Mouse (Mus musculus): ENCODE measurements around the gene Sprtn. TPM values are rescaled to one million over a fixed set of nuclear protein-coding genes. Genes with fewer than 3 reads are reported as not detected.
A peak's percentile ranks its signal among the peaks of the same experiment; 100 is the strongest.

The Sprtn gene
- 7.3 and 8.1 TPM in 2 replicates for polyA plus RNA-seq (2015; fragmentation: Nextera tagmentation; extraction: Ambion mirVana)

- WGBS, result under 1% methylated on average over 114 of the region's 114 CpGs
- H3K9me3 ChIP-seq (replicated peaks), result no peaks in the 10 kb centered on the region
- peak within 1 kb of the TSS; percentile 85 for H3K27ac ChIP-seq (replicated peaks)
- H3K4me1 ChIP-seq, result peaks cover 55% of the 10 kb centered on the region
- H3K36me3 ChIP-seq, result peaks cover 52% of the 10 kb centered on the region
- no peaks in the 10 kb centered on the region for H3K27me3 ChIP-seq (replicated peaks)
- H3K4me3 ChIP-seq (replicated peaks), result peak within 1 kb of the TSS; percentile 99
- peak; percentile 89 for ATAC-seq (ENCODE audit: low FRiP score)
- peak within 1 kb of the TSS; percentile 83 for H3K4me2 ChIP-seq
- H3K9ac ChIP-seq (replicated peaks), result peak within 1 kb of the TSS; percentile 83
These were observed at the start of gene Sprtn, which contains the start of gene Exoc8 for GRCm38 (mm10) chr8:124897386-124898250. Gene Sprtn, plus strand, starts transcription at chr8:124897886. Gene Exoc8, minus strand, starts transcription at chr8:124897705.

GRCm38 (mm10) chr8:124853511-124853910, 44.2 kb upstream of the Sprtn start:
- H3K9ac ChIP-seq (replicated peaks), result no peak overlapping the region
- H3K4me1 ChIP-seq, result no peaks in the 10 kb centered on the region
- H3K4me2 ChIP-seq, result no peak overlapping the region
- no peak overlapping the region for H3K4me3 ChIP-seq (replicated peaks)
- 92% methylated on average over 1 of the region's 1 CpGs for WGBS
- H3K36me3 ChIP-seq, result peaks cover 54% of the 10 kb centered on the region
- H3K27ac ChIP-seq (replicated peaks), result no peak overlapping the region
- no peak for ATAC-seq (ENCODE audit: low FRiP score)
- H3K9me3 ChIP-seq (replicated peaks), result peaks cover 2% of the 10 kb centered on the region; the same call in 1 of the 2 replicates
- no peaks in the 10 kb centered on the region for H3K27me3 ChIP-seq (replicated peaks)

GRCm38 (mm10) chr8:124859466-124859865, 38.2 kb upstream of the Sprtn start:
- H3K36me3 ChIP-seq, result peaks cover 59% of the 10 kb centered on the region
- H3K4me1 ChIP-seq, result peaks cover 20% of the 10 kb centered on the region

GRCm38 (mm10) chr8:124860188-124860587, 37.5 kb upstream of the Sprtn start:
- no peak overlapping the region for H3K4me3 ChIP-seq (replicated peaks)
- H3K4me2 ChIP-seq, result no peak overlapping the region
- no peaks in the 10 kb centered on the region for H3K9me3 ChIP-seq (replicated peaks)
- no peak overlapping the region for H3K9ac ChIP-seq (replicated peaks)
- ATAC-seq (ENCODE audit: low FRiP score), result no peak
- peaks cover 52% of the 10 kb centered on the region for H3K36me3 ChIP-seq
- WGBS, result 95% methylated on average over 3 of the region's 3 CpGs
- H3K27me3 ChIP-seq (replicated peaks), result no peaks in the 10 kb centered on the region
- H3K4me1 ChIP-seq, result peaks cover 24% of the 10 kb centered on the region
- no peak overlapping the region for H3K27ac ChIP-seq (replicated peaks)

More at GRCm38 (mm10) chr8:124859466-124859865, 38.2 kb upstream of the Sprtn start:
- Histone ChIP-seq H3K27ac (replicated peaks) (no peak overlapping the region), H3K27me3 (replicated peaks) (no peaks in the 10 kb centered on the region), H3K9me3 (replicated peaks) (no peaks in the 10 kb centered on the region; the same call in 1 of the 2 replicates), H3K9ac (replicated peaks) (no peak overlapping the region), H3K4me3 (replicated peaks) (no peak overlapping the region), H3K4me2 (no peak overlapping the region)
- ATAC-seq (ENCODE audit: low FRiP score), result no peak

GRCm38 (mm10) chr8:124862321-124863162, 35.1 kb upstream of the Sprtn start, which contains the start of the genes Gnpat and 2810004N23Rik:
Gene Gnpat, plus strand, starts transcription at chr8:124863033.
Gene 2810004N23Rik, minus strand, starts transcription at chr8:124863120.
- Histone ChIP-seq H3K27me3 (replicated peaks) (no peaks in the 10 kb centered on the region), H3K4me3 (replicated peaks) (peak within 1 kb of the TSS; percentile 83), H3K36me3 (peaks cover 33% of the 10 kb centered on the region), H3K27ac (replicated peaks) (peak within 1 kb of the TSS; percentile 94), H3K9me3 (replicated peaks) (no peaks in the 10 kb centered on the region), H3K4me2 (peak within 1 kb of the TSS; percentile 79), H3K4me1 (peaks cover 27% of the 10 kb centered on the region), H3K9ac (replicated peaks) (peak within 1 kb of the TSS; percentile 93)
- 1% methylated on average over 55 of the region's 55 CpGs for WGBS
- peak; percentile 98 for ATAC-seq (ENCODE audit: low FRiP score)

- Histone ChIP-seq H3K4me2 (peak overlapping the region; percentile 79), H3K9ac (replicated peaks) (peak overlapping the region; percentile 93), H3K27me3 (replicated peaks) (no peaks in the 10 kb centered on the region), H3K4me1 (peaks cover 27% of the 10 kb centered on the region), H3K4me3 (replicated peaks) (peak overlapping the region; percentile 83), H3K9me3 (replicated peaks) (no peaks in the 10 kb centered on the region), H3K27ac (replicated peaks) (peak overlapping the region; percentile 94), H3K36me3 (peaks cover 26% of the 10 kb centered on the region)
- peak; percentile 87 for ATAC-seq (ENCODE audit: low FRiP score)
- under 1% methylated on average over 33 of the region's 33 CpGs for WGBS
These were observed 34.5 kb upstream of the Sprtn start for GRCm38 (mm10) chr8:124863163-124863677.

- no peak for ATAC-seq (ENCODE audit: low FRiP score)
- no peaks in the 10 kb centered on the region for H3K27me3 ChIP-seq (replicated peaks)
- peaks cover 21% of the 10 kb centered on the region for H3K36me3 ChIP-seq
- peak overlapping the region; percentile 83 for H3K4me3 ChIP-seq (replicated peaks)
- H3K9me3 ChIP-seq (replicated peaks), result no peaks in the 10 kb centered on the region
- peak overlapping the region; percentile 79 for H3K4me2 ChIP-seq
- H3K9ac ChIP-seq (replicated peaks), result peak overlapping the region; percentile 93
- WGBS, result 22% methylated on average over 8 of the region's 8 CpGs
- H3K4me1 ChIP-seq, result peaks cover 27% of the 10 kb centered on the region
- peak overlapping the region; percentile 94 for H3K27ac ChIP-seq (replicated peaks)
These were observed 34.0 kb upstream of the Sprtn start for GRCm38 (mm10) chr8:124863729-124864128.

GRCm38 (mm10) chr8:124866669-124867068, 31.0 kb upstream of the Sprtn start:
- H3K4me1 ChIP-seq, result peaks cover 22% of the 10 kb centered on the region
- H3K4me2 ChIP-seq, result no peak overlapping the region
- H3K4me3 ChIP-seq (replicated peaks), result no peak overlapping the region
- peaks cover 16% of the 10 kb centered on the region for H3K36me3 ChIP-seq
- ATAC-seq (ENCODE audit: low FRiP score), result no peak
- H3K27me3 ChIP-seq (replicated peaks), result no peaks in the 10 kb centered on the region
- H3K9me3 ChIP-seq (replicated peaks), result no peaks in the 10 kb centered on the region
- no peak overlapping the region for H3K9ac ChIP-seq (replicated peaks)
- 87% methylated on average over 3 of the region's 3 CpGs for WGBS
- H3K27ac ChIP-seq (replicated peaks), result no peak overlapping the region

GRCm38 (mm10) chr8:124867126-124867525, 30.6 kb upstream of the Sprtn start:
- WGBS, result 87% methylated on average over 2 of the region's 2 CpGs
- no peak overlapping the region for H3K4me2 ChIP-seq
- H3K27ac ChIP-seq (replicated peaks), result no peak overlapping the region
- no peaks in the 10 kb centered on the region for H3K9me3 ChIP-seq (replicated peaks)
- no peaks in the 10 kb centered on the region for H3K27me3 ChIP-seq (replicated peaks)
- H3K4me3 ChIP-seq (replicated peaks), result no peak overlapping the region
- peaks cover 21% of the 10 kb centered on the region for H3K36me3 ChIP-seq
- no peak overlapping the region for H3K9ac ChIP-seq (replicated peaks)
- no peak for ATAC-seq (ENCODE audit: low FRiP score)
- H3K4me1 ChIP-seq, result peaks cover 18% of the 10 kb centered on the region

GRCm38 (mm10) chr8:124869708-124870107, 28.0 kb upstream of the Sprtn start:
- H3K36me3 ChIP-seq, result peaks cover 46% of the 10 kb centered on the region
- no peak for ATAC-seq (ENCODE audit: low FRiP score)
- H3K4me3 ChIP-seq (replicated peaks), result no peak overlapping the region
- H3K27ac ChIP-seq (replicated peaks), result no peak overlapping the region
- no peaks in the 10 kb centered on the region for H3K9me3 ChIP-seq (replicated peaks)
- no peak overlapping the region for H3K9ac ChIP-seq (replicated peaks)
- WGBS, result 76% methylated on average over 6 of the region's 6 CpGs
- H3K4me2 ChIP-seq, result no peak overlapping the region
- peaks cover 6% of the 10 kb centered on the region; the same call in 1 of the 2 replicates for H3K4me1 ChIP-seq
- H3K27me3 ChIP-seq (replicated peaks), result no peaks in the 10 kb centered on the region

- Histone ChIP-seq H3K4me2 (no peak overlapping the region), H3K9me3 (replicated peaks) (no peaks in the 10 kb centered on the region), H3K4me3 (replicated peaks) (no peak overlapping the region), H3K36me3 (peaks cover 60% of the 10 kb centered on the region), H3K9ac (replicated peaks) (no peak overlapping the region), H3K4me1 (0 out of 2 replicates have a peak, but pooled peaks cover 3% of the 10 kb centered on the region), H3K27ac (replicated peaks) (no peak overlapping the region), H3K27me3 (replicated peaks) (no peaks in the 10 kb centered on the region)
- no peak for ATAC-seq (ENCODE audit: low FRiP score)
- 96% methylated on average over 7 of the region's 7 CpGs for WGBS
These were observed 26.2 kb upstream of the Sprtn start for GRCm38 (mm10) chr8:124871474-124871873.
